Mouse (Mus musculus): ENCODE results near the gene Swap70. TPM values are rescaled to one million over a fixed set of nuclear protein-coding genes. Genes with fewer than 3 reads are reported as not detected.
"Not testable (repeated sequence)": the region's sequence is repeated elsewhere in the genome, so short reads cannot be mapped to it uniquely, and the experiment has no call there.

The Swap70 gene
- polyA plus RNA-seq, 1 experiment from 2014 or later = 25.2 TPM

DNA sequence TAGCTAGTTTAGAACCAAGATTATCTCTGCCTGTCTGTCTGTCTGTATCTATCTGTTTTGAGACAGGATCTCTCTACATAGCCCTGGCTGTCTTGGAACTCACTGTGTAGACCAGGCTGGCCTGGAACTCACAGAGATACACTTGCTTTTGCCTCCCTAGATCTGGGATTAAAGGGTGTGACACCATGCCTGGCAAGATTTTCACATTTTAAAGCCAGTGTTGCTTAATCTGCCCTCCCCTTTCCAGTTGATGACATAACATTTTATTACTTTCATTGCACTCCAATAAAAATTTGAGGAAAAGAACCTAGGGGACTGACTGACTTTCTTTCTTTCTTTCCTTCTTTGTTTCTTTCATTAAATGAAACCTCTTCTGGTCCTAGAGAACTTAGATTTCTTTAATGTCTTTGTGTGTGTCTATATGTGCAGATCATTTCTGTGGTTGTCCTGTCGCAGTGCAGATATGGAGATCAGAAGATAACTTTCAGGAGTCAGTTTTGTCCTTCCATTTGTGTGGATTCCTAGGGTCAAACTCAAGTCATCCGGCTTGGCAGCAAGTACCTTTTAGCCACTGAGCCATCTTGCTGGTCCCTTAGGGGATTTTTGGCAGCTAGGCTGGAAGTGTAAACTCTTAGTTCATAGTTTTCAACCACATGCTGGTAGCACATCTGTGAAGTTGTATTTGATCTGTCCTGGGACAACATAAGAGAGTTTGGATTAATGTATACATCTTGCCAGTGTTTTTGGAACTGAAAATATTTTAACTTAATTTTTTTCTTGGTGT lies 2.4 kb downstream of the Swap70 start:
- Histone ChIP-seq H3K36me3 (ENCODE audit: control insufficient read depth, insufficient read depth, low read length) (no peaks in the 10 kb centered on the region; the same call in 1 of the 2 replicates), H3K27ac (ENCODE audit: low read length) (no peak overlapping the region), H3K4me2 (replicated peaks; ENCODE audit: low read depth, low read length) (no peak overlapping the region), H3K27me3 (ENCODE audit: control insufficient read depth, insufficient read depth, low read length) (no peaks in the 10 kb centered on the region), H3K4me1 (ENCODE audit: control insufficient read depth, insufficient read depth, low read length) (0 out of 2 replicates have a peak, but pooled peaks cover 3% of the 10 kb centered on the region), H3K4me3 (ENCODE audit: low read depth, low read length) (no peak overlapping the region), H3K9me3 (ENCODE audit: control insufficient read depth, low read depth, low read length) (no peaks in the 10 kb centered on the region), H3K9ac (replicated peaks; ENCODE audit: low read depth, low read length) (no peak overlapping the region)
- WGBS = 81% methylated on average over 2 of the region's 2 CpGs
- no peak for ATAC-seq (ENCODE audit: insufficient number of reproducible peaks, insufficient read depth, low FRiP score, low read depth)

DNA sequence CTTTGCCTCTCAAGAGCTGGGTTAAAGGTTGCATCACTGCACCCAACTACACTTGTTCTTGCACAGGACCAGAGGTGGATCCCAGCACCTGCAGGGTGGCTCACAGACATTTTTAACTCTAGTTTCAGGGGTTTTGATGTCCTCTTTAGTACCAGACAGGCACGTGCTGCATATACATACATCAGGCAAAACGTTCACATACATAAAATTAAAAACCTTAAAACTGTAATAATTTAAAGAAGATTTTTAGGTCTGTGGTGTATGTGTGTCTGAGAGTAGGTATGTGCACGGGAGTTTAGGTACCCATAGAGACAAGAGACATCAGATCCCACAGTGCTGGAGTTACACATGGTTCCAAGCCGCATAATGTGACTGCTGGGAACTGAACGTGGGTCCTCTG lies 5.0 kb downstream of the Swap70 start:
- Histone ChIP-seq H3K4me2 (replicated peaks; ENCODE audit: low read depth, low read length) (no peak overlapping the region), H3K36me3 (ENCODE audit: control insufficient read depth, insufficient read depth, low read length) (no peaks in the 10 kb centered on the region; the same call in 1 of the 2 replicates), H3K9me3 (ENCODE audit: control insufficient read depth, low read depth, low read length) (no peaks in the 10 kb centered on the region), H3K27me3 (ENCODE audit: control insufficient read depth, insufficient read depth, low read length) (no peaks in the 10 kb centered on the region), H3K4me1 (ENCODE audit: control insufficient read depth, insufficient read depth, low read length) (0 out of 2 replicates have a peak, but pooled peaks cover 3% of the 10 kb centered on the region), H3K9ac (replicated peaks; ENCODE audit: low read depth, low read length) (no peak overlapping the region), H3K27ac (ENCODE audit: low read length) (no peak overlapping the region), H3K4me3 (ENCODE audit: low read depth, low read length) (no peak overlapping the region)
- WGBS = 90% methylated on average over 5 of the region's 5 CpGs
- ATAC-seq (ENCODE audit: insufficient number of reproducible peaks, insufficient read depth, low FRiP score, low read depth) = no peak

DNA sequence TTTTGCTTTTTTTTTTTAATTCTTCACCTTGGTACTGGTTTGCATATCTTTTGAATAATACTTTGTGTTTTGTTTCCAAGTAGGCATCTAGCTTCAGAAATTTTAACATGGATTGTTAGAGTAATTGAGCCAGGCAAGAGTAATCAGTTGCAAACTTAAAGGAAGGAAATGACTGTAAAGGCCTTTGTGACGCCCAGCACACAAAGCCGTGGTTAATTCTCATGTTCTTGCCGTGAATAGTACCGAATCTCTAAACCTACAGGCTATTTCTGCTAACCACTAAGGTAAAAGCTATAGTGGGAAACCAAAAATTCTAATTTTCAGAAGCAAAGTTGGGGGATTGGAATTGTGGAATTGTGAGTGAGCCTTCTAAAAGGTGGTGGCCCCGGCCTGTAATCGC lies 8.5 kb downstream of the Swap70 start:
- WGBS = 93% methylated on average over 6 of the region's 6 CpGs
- ATAC-seq (ENCODE audit: insufficient number of reproducible peaks, insufficient read depth, low FRiP score, low read depth) = no peak
- no peak overlapping the region for H3K27ac ChIP-seq (ENCODE audit: low read length)

DNA sequence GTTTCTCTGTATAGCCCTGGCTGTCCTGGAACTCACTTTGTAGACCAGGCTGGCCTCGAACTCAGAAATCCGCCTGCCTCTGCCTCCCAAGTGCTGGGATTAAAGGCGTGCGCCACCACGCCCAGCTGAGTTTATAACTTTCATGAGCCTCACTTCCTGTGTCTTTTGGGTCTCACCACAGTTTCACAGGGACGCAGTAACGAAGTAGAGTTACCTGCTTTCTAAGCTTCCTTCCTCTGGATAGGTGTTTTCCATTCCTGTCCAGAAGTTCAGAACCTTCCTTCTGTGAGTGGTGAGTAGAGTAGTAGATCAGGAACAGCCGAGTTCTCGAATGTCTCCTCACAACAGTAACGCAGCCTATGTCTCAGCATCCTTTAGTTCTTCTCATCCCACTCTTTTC lies 9.6 kb downstream of the Swap70 start:
- not testable (repeated sequence) for H3K4me3 ChIP-seq (ENCODE audit: low read depth, low read length); H3K27me3 ChIP-seq (ENCODE audit: control insufficient read depth, insufficient read depth, low read length); ATAC-seq (ENCODE audit: insufficient number of reproducible peaks, insufficient read depth, low FRiP score, low read depth); H3K4me2 ChIP-seq (replicated peaks; ENCODE audit: low read depth, low read length); H3K27ac ChIP-seq (ENCODE audit: low read length); H3K4me1 ChIP-seq (ENCODE audit: control insufficient read depth, insufficient read depth, low read length); H3K36me3 ChIP-seq (ENCODE audit: control insufficient read depth, insufficient read depth, low read length); H3K9me3 ChIP-seq (ENCODE audit: control insufficient read depth, low read depth, low read length); H3K9ac ChIP-seq (replicated peaks; ENCODE audit: low read depth, low read length)
- 95% methylated on average over 10 of the region's 10 CpGs for WGBS

More for the DNA sequence above, 8.5 kb downstream of the Swap70 start:
- no peak overlapping the region for H3K9ac ChIP-seq (replicated peaks; ENCODE audit: low read depth, low read length)
- H3K4me2 ChIP-seq (replicated peaks; ENCODE audit: low read depth, low read length) = no peak overlapping the region
- no peaks in the 10 kb centered on the region for H3K27me3 ChIP-seq (ENCODE audit: control insufficient read depth, insufficient read depth, low read length)
- H3K4me3 ChIP-seq (ENCODE audit: low read depth, low read length) = no peak overlapping the region
- H3K9me3 ChIP-seq (ENCODE audit: control insufficient read depth, low read depth, low read length) = no peaks in the 10 kb centered on the region
- H3K4me1 ChIP-seq (ENCODE audit: control insufficient read depth, insufficient read depth, low read length) = no peaks in the 10 kb centered on the region
- no peaks in the 10 kb centered on the region; the same call in 1 of the 2 replicates for H3K36me3 ChIP-seq (ENCODE audit: control insufficient read depth, insufficient read depth, low read length)

DNA sequence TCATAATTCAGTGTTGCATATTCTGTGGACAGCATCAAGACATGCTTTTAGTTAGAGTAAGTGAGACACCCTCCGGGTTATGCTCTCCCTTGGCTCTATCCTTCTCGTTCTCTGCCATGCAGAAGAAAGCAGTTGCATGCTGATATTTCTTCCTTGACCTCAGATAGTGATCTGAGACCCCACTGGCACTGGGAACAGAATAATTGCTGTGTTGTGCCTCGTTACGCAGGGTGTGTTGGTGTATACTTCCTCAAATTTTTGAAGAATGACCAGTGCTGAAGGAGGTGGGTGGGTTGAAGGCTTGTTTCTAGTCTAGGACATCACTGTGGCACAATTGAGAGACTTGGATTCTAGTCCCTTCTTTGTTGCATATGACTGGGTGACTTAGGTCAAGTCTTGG lies 14.6 kb downstream of the Swap70 start:
- Histone ChIP-seq H3K27me3 (ENCODE audit: control insufficient read depth, insufficient read depth, low read length) (no peaks in the 10 kb centered on the region), H3K4me1 (ENCODE audit: control insufficient read depth, insufficient read depth, low read length) (peaks cover 17% of the 10 kb centered on the region; the same call in 1 of the 2 replicates), H3K4me2 (replicated peaks; ENCODE audit: low read depth, low read length) (no peak overlapping the region), H3K27ac (ENCODE audit: low read length) (no peak overlapping the region), H3K4me3 (ENCODE audit: low read depth, low read length) (no peak overlapping the region), H3K9ac (replicated peaks; ENCODE audit: low read depth, low read length) (no peak overlapping the region), H3K9me3 (ENCODE audit: control insufficient read depth, low read depth, low read length) (no peaks in the 10 kb centered on the region), H3K36me3 (ENCODE audit: control insufficient read depth, insufficient read depth, low read length) (no peaks in the 10 kb centered on the region)
- no peak for ATAC-seq (ENCODE audit: insufficient number of reproducible peaks, insufficient read depth, low FRiP score, low read depth)
- WGBS = 91% methylated on average over 4 of the region's 4 CpGs

DNA sequence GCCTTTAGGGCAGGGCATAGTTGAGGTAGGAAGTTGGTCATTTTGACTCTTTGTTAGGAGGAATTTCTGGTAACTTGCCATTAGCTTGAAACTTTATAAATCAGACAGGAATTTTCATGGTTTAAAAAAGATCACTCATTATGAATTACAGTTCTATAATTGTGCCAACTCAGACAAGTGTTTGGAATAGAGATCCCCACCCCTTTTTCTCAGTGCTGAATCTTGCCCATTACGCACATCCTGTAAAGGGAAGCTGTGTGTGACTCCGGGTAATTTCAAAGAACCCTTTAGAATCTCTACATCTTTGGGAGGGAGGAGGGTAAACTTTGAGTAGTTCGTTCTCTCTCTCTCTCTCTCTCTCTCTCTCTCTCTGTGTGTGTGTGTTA lies 15.9 kb downstream of the Swap70 start:
- Histone ChIP-seq H3K9me3 (ENCODE audit: control insufficient read depth, low read depth, low read length) (no peaks in the 10 kb centered on the region), H3K4me1 (ENCODE audit: control insufficient read depth, insufficient read depth, low read length) (peaks cover 17% of the 10 kb centered on the region; the same call in 1 of the 2 replicates), H3K27ac (ENCODE audit: low read length) (peak overlapping the region; percentile 66; the same call in 1 of the 2 replicates), H3K4me3 (ENCODE audit: low read depth, low read length) (no peak overlapping the region), H3K4me2 (replicated peaks; ENCODE audit: low read depth, low read length) (no peak overlapping the region; the same call in 1 of the 2 replicates), H3K27me3 (ENCODE audit: control insufficient read depth, insufficient read depth, low read length) (no peaks in the 10 kb centered on the region), H3K9ac (replicated peaks; ENCODE audit: low read depth, low read length) (no peak overlapping the region), H3K36me3 (ENCODE audit: control insufficient read depth, insufficient read depth, low read length) (no peaks in the 10 kb centered on the region)
- peak; percentile 42; the same call in 1 of the 2 replicates for ATAC-seq (ENCODE audit: insufficient number of reproducible peaks, insufficient read depth, low FRiP score, low read depth)
- 9% methylated on average over 3 of the region's 3 CpGs for WGBS

DNA sequence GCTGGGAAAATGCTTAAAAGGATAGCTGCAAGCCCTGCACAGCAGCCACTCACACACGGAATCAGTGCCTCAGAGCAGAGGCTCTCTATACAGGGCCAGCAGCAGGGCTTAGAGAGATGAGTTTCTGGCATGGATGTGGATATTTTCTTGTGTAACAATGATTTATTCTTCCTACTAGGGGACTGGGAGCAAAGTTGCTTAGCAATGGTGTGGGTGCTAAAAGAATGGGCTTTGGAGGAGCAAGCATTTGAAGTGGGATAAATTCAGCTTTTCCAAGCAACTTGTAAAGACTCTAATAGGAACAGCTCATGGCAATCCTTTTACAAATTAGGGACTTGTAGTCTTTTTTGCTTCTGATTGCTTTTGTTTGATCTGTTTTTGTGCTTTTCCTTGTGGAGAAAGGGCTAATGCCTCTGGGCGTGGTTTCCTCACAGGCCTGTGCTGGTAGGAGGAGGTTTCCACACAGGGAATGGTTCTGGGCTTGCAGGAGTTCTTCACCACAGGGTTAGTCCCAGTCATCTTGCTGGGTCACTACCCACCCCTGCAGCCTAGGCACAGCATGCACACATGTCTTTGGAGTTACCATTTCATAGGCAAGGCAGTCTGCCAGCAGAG lies 16.4 kb downstream of the Swap70 start:
- 47% methylated on average over 2 of the region's 2 CpGs for WGBS
- peak; percentile 37; the same call in 1 of the 2 replicates for ATAC-seq (ENCODE audit: insufficient number of reproducible peaks, insufficient read depth, low FRiP score, low read depth)
- peak overlapping the region; percentile 66; the same call in 1 of the 2 replicates for H3K27ac ChIP-seq (ENCODE audit: low read length)
- no peak overlapping the region; the same call in 1 of the 2 replicates for H3K4me2 ChIP-seq (replicated peaks; ENCODE audit: low read depth, low read length)
- peaks cover 17% of the 10 kb centered on the region; the same call in 1 of the 2 replicates for H3K4me1 ChIP-seq (ENCODE audit: control insufficient read depth, insufficient read depth, low read length)
- no peak overlapping the region for H3K4me3 ChIP-seq (ENCODE audit: low read depth, low read length)
- no peaks in the 10 kb centered on the region for H3K36me3 ChIP-seq (ENCODE audit: control insufficient read depth, insufficient read depth, low read length)
- H3K27me3 ChIP-seq (ENCODE audit: control insufficient read depth, insufficient read depth, low read length) = no peaks in the 10 kb centered on the region
- no peak overlapping the region for H3K9ac ChIP-seq (replicated peaks; ENCODE audit: low read depth, low read length)
- H3K9me3 ChIP-seq (ENCODE audit: control insufficient read depth, low read depth, low read length) = no peaks in the 10 kb centered on the region

DNA sequence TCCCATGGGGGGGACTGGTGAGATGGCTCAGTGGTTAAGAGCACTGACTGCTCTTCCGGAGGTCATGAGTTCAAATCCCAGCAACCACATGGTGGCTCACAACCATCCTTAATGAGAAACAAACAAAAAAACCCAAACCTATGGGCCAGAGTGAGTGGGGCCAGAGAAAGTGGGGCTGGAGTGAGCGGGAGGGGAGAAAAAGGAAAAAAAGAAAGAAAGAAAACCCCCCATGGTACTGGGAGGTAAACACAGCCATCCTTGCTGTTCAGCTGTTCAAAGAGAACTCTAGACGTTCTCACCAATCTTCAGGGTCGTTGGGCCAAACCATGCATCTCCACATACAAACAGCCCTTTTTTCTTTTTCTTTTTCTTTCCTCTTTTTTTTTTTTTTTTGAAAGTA lies 18.1 kb downstream of the Swap70 start:
- no peaks in the 10 kb centered on the region for H3K27me3 ChIP-seq (ENCODE audit: control insufficient read depth, insufficient read depth, low read length)
- no peak overlapping the region for H3K4me2 ChIP-seq (replicated peaks; ENCODE audit: low read depth, low read length)
- no peak overlapping the region for H3K9ac ChIP-seq (replicated peaks; ENCODE audit: low read depth, low read length)
- H3K4me3 ChIP-seq (ENCODE audit: low read depth, low read length) = no peak overlapping the region
- H3K36me3 ChIP-seq (ENCODE audit: control insufficient read depth, insufficient read depth, low read length) = no peaks in the 10 kb centered on the region; the same call in 1 of the 2 replicates
- H3K9me3 ChIP-seq (ENCODE audit: control insufficient read depth, low read depth, low read length) = no peaks in the 10 kb centered on the region
- peaks cover 17% of the 10 kb centered on the region; the same call in 1 of the 2 replicates for H3K4me1 ChIP-seq (ENCODE audit: control insufficient read depth, insufficient read depth, low read length)
- no peak overlapping the region for H3K27ac ChIP-seq (ENCODE audit: low read length)
- WGBS = 82% methylated on average over 4 of the region's 4 CpGs
- ATAC-seq (ENCODE audit: insufficient number of reproducible peaks, insufficient read depth, low FRiP score, low read depth) = no peak
